Mouse (Mus musculus) frontal cortex, postnatal 14 days (tissue): ENCODE data around the gene Mdh1b.

Source experiments
- DNase-seq, 2 experiments: peaks; one replicate each; pipeline ENCODE4 v3.0.0; 2022; ENCODE audit warnings: low spot score in 2 of 2

Gene Mdh1b

DNA sequence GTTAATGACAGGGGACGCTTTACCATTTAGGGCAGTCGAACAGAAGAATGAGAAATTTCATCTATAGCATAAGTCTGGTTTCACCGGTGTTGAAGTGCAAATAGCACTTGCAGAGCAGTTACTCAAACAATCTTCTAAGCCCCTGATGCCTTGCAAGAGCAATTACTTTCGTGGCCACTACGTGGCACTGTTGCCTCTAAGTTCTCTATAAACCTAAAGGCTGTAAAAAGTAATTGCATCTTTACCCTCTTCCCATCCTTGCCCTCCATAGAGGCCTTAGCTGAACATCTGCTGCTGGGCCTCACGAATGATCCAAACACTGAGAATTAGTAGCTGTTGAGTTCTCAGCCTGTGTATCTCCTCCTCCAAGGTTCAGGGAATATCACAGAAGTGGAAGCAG is 72.1 kb downstream of the Mdh1b start:
- peak in 1 of 2 experiments; percentile 74 for DNase-seq
